Mouse (Mus musculus): ENCODE measurements around the gene Fto.

Fto gene

GRCm38 (mm10) chr8:91312835-91313832, at the start of gene Fto, which contains the start of gene Rpgrip1l:
Gene Fto (plus strand): TSS chr8:91313525.
Gene Rpgrip1l (minus strand): TSS chr8:91313262.
- DNase-seq = peak; percentile 99

DNA sequence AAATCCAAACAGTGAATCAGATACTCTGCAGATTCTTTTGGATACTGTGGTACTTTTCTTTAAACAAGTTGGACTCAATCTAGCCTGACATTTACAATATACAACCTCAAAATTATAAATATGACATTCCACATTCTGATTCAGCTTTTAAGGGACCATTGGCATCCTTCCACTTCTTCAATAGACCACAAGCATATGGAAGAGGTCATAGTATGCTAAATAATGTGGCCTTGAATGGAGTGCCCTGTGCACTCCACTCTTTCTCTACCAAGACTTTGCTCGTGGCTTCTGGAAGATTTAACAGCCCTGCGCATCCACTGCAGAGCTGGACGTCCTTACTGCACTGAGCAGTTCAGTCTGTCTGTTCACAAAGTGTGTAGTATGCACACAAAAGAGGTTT, 49.4 kb upstream of the Fto start:
- DNase-seq = no peak

DNA sequence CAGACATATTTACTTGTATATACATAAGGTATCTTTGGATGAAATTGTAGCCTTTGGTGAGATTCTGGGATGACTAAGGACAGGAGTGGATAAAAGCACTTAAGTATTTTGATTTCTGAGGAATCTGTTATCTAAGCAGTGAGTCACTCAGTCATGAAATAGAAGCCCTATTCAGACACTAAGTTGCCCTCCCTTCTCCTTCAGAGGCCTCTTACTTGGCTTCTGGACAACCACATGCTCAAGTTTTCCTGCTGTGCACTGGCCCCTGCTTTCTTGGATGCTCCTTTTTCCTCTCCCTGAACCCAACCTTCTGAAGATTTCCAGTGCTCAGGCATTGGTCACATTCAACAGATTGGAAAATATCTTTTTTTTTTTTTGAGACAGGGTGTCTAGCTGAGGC, 48.8 kb upstream of the Fto start:
- DNase-seq = no peak

DNA sequence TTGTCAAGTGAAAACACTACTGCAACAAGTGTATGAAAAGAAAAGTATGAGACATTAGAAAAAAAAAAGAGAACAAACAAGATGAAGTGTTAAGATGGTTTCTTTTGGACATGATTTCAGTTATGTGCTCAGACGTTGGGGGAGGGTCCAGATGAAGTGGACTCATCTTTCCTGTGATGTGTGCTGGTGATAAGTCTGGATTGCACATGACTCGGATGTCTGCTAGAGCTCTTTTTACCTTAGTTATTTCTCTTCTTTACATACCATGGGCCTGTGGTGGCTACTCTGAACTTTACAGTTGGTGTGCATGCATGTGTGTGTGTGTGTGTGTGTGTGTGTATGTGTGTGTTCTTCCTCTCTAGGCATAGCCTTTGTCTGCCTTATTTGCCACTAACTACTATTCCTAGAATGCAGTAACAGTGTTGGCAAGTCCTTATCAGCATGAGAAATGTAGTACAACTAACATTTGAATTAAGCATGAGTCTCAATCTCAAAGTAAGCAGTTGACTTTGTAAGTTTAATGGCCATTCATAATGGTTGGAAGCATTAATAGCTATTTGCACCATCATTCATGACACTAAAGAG, 43.9 kb upstream of the Fto start:
- DNase-seq = no peak

DNA sequence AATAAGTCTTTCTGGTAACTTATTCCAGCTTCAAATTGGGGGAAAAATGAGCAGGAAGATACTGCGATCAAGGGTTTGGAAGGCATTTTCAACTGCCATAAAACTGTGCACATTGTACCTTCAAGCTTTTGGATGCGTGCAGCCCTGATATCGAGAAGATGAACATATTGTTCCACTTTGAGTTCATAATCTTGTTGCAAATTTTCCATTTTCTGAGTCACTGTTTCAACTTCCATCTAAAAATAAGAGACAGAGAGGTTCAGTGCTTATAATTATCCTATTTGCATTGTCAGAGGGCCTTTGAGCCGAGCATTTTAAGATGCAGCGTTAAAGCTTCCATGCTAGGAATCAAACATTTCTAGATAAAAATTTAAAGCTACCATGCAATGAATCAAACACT, 39.8 kb upstream of the Fto start:
- no peak for DNase-seq

- no peak for DNase-seq
These were observed 37.0 kb upstream of the Fto start for GRCm38 (mm10) chr8:91276337-91276736.

DNA sequence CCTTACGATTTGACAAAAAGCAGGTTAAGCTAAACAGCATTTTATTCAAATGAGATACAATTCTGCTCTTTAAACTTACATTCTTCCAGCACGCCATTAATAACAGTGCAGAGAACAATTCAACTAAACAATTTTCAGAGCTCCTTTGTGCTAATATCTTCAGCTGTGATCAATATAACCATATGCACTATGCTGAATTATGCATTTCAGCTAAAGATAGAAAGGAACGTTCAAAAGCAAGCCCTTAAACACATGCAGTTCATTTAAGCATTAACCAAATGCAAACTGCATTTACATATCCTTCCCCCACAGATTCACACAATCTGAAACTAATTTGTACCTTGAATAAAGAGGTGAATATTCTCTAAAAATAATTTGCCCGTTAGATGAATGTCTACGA, 35.3 kb upstream of the Fto start:
- DNase-seq = no peak

DNA sequence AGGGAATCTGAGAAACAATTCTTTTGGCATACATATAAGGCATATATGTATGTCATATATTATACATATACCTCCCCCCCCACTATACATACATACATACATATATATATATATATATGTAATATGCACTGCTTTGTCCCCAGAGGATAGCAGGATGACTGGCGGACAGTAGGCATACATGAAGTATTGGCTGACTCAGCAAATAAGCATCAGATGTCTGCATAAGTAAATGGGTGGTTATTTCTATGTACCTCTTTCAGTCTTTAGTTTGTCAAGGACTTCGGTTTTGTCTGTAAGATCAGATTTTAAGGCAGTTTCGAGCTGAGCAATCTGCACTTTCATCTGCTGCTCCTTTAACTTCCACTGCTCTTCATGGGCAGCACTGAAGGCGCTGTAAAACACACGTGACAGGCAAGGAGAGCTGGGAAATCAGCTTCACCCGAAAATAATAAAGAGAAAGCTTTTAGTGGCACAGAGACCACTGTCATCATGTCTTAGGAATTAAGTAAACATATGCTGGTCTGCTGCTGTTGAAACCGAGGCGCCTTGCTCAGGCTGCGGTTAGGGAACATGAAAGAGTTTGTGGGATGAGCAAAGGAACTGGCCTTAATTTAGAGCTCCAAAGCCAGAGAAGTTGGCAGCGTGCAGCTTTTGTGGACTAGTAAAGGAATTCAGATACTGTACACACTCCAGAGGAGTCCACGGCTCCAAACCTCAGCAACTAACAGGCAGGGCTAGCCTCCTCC, 32.7 kb upstream of the Fto start:
- peak; percentile 5 for DNase-seq

DNA sequence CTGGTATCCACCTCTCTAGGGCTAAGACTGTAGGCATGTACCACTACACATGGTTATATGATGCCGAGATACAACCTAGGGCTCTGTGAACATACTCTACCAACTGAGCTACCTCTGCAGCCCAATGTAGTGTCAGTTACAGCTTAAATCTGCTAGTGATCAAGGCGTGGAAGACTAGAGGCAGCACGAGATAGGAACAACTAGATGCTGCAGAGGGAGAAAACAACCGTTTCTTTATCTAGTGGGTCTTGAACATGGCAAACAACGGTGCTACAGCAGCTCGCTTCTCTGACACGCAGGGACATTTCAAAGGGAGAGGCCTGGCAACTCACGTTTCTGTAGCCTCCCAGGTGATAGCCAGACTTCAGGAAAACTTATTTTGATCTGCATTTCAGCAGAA, 31.8 kb upstream of the Fto start:
- DNase-seq = no peak

DNA sequence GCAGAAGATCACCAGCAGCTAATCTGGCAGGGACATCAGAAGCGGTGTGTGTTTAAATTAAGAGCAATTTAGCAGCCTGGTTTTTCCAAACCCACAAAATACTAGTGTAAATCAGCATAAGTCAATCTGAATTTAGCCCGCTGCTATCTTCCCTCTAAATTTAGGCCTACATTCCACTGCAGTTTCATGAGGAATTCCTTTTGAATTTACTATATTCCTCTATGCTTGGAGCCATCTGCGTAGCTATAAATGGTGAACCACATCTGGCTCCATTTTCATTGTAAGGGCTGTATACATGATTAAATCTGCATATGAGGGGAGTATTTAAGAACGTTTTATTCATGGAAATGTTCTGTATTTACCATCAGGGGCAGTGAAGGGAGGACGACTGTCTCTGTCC, 30.7 kb upstream of the Fto start:
- DNase-seq = no peak

- DNase-seq = no peak
These were observed 29.5 kb upstream of the Fto start for GRCm38 (mm10) chr8:91283815-91284214.

- no peak for DNase-seq
These were observed 27.1 kb upstream of the Fto start for GRCm38 (mm10) chr8:91286237-91286636.

GRCm38 (mm10) chr8:91290576-91290975, 22.7 kb upstream of the Fto start:
- no peak for DNase-seq

DNA sequence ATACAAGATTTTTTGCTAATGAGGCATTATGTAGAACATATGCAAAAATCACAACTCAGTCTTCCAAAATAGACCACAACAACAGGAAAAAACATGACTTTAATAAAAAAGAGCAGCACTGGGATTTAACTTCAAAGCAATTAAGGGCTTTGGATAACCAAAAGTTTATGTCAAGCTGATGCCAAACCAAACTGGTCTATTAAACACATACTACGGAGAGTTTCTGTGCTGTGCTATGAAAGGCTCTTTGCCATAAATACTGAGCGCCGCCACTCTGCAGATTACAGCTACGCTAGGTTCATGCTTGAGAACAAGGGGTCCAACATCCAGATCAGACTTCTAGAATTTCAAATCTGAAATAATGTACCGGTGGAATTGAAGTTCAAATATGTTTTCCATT, 17.5 kb upstream of the Fto start:
- no peak for DNase-seq

DNA sequence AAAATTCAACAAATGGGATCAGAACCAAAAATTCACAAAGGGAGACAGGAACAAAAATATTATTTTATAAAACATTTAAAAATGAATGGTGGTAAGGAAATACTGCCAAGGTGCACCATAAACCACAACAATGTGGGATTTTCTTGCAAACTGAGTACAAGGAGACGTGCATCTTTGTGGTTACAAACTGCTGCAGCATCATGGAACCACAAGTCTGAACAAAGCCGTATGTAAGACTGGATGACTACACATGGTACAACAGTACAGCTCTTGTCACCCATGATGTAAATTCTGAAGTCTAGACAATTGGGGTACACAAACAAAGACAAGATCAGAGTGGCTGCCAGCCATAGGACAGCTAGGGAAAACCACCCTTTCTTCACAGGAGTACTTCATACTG, 14.7 kb upstream of the Fto start:
- no peak for DNase-seq

DNA sequence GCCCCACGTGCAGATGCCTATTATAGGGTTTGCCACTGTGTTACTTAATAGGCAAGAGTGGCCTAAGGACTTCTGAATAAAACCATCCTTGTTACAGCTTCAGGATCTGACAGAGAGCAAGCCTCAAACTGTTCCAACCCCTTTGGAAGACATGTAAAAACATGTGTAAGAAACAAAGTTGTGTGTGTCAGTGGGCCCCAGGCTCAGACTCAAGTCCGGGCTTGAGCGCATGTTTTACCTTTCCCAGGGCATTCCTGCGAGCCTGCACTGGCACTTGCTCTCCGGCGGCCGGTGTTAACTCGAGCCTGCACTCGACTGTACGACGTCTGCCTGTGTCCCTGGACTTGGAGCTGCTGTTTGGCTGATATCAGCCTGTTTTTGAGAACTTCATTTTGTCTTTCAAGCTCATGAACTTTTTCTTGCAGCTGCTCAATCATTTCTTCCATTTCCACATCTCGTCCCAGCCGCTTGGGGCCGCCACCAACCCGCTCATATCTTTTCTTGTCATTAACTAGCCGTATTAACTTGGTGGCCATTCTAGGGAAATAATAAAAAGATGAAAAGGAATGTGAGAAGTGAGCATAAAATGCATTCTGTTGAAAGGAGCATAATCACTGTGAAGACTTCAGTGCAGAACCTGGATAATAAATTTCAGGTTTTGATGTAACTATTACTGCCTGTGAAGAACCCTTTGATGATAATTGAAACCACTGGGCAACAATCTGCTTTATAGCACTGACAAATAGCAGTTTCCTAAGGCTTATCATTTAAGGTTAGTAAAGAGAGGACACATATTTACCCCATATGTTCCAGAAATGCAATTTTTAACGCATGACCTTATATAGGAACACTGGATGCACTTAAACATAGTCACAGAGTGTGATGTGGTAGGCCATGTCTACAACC, 8.6 kb upstream of the Fto start:
- no peak for DNase-seq

- DNase-seq = no peak
These were observed 983 bp upstream of the Fto start for GRCm38 (mm10) chr8:91312342-91312741.

- DNase-seq = no peak
These were observed 4.4 kb downstream of the Fto start for GRCm38 (mm10) chr8:91317567-91318227.

DNA sequence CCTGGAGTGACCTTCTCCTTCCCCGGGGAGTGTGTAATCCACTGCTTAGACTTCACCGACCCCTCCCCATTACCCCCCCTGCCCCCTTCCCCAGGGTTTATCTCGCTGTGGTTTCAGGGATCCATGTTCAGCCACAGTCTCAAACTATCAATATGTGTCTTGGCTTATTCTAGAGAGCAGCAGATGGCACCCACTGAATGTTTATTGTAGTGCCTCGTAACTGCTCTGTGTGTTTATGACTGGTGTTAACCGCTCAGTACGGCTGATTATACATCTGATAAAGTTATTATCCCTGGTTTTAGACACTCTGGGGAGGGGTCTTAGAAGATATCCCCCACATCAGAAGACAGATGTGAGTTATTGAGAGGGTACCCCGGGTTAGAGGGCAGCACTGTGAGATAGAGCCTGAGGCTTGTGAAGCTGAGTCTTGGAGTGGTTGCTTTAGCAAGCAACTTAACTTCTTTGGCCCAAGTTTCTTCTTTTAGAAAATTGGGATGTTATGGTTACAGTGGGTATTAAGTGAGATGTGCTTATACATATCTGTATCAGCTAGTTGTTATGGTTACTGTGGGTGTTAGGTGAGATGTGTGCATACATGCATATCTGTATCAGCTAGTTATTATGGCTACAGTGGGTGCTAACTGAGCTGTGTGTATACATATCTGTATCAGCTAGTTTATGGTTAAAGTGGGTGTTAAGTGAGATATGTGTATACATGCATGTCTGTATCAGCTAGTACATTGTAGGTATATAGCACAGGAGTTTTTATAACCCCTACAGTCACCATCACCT, 5.8 kb downstream of the Fto start:
- DNase-seq = no peak

DNA sequence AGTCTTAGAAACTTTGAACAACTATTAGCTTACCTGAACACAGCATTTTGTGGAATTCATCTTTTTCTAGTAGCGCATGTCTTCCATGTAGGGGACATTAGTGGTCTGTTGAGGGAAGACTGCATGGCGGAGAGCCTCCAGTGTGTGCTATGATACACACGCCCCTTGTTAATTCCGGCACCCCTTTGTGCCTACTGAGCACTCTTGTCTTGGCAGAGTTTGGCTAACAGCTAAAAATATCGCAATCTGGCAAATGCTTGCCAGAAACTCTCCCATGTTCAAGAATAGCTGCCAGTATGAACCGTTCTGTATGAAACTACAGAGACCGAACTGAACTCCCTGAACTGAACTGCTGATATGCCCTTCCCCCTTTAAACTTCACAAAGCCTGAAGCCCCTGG, 10.2 kb downstream of the Fto start:
- no peak for DNase-seq

DNA sequence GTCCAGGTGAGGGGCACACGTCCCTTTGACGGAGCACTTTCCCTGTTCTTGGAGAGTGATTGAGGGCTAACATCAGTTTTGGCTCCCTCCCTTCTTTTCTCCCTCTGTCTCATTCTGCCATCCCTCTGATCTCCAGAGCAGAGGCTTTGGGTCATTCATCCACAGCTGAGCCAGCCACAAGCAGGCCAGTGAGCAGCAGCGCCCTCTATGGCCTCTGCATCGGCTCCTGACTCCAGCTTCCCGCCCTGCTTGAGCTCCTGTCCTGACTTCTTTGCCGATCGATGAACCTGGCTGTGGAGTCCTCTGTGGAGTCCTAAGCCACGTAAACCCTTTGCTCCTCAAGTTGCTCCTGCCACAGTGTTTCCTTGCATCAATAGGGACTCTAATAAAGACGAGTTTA, 10.9 kb downstream of the Fto start:
- no peak for DNase-seq

Measured in kidney, postnatal 14 days (tissue).